Mouse (Mus musculus): ENCODE data around the gene Csmd2.

DNA sequence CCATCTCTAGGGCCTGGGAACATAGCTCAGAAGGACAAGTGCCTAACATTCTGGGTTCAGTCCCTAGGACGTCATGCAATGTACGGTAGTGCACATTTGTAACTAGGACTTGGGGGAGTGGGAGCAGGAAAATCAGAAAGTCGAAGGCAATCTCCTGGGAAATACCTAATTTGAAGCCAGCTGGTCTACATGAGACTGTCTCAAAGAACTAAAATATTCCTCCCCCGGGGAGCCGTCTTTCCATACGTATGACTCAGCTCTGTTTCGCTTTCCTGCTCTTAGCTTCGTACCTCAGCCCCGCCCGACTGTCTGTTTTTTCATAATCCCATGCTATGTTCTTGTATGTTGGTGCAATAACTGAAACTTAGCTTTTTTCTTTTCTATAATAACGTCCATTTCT lies 371.1 kb downstream of the Csmd2 start:
- TF ChIP-seq CTCF (IDR thresholded peaks at IDR 0.05), result no peak
- TF ChIP-seq EP300 (IDR thresholded peaks at IDR 0.05), result no peak
